8 mouse cellular contexts compared by ENCODE assay signal in genomic region chr6:88980112-88980511, GRCm38 (mm10).
DNase-seq lines count a peak whose midpoint lies in the region; ATAC-seq and TF ChIP-seq lines count a peak whose summit lies in the region.

No protein-coding gene starts in this region.

- H3K36me3 ChIP-seq in C2C12 (ENCODE audit: control insufficient read depth, insufficient read depth), result no peaks in the 10 kb centered on the region

- H3K27ac ChIP-seq in olfactory bulb, adult 2 months (ENCODE audit: insufficient read depth, low read depth, low read length), result no peak overlapping the region

- no peaks in the 10 kb centered on the region for H3K79me3 ChIP-seq in C2C12 (ENCODE audit: low read depth)

- H3K27me3 ChIP-seq in C2C12 (ENCODE audit: control insufficient read depth, insufficient read depth, insufficient read length), result no peaks in the 10 kb centered on the region

- peaks cover 3% of the 10 kb centered on the region for H3K4me1 ChIP-seq in lung, adult 2 months (ENCODE audit: control insufficient read depth, insufficient read depth, low read length)
- H3K4me1 ChIP-seq in olfactory bulb, adult 2 months (ENCODE audit: control insufficient read depth, insufficient read depth, low read length), result peaks cover 18% of the 10 kb centered on the region

- peak; percentile 19 for TF ChIP-seq CTCF in C2C12 (IDR thresholded peaks at IDR 0.05; ENCODE audit: control insufficient read depth, insufficient read depth, insufficient read length)
- peak; percentile 56 for TF ChIP-seq CTCF in lung, adult 2 months (IDR thresholded peaks at IDR 0.05; ENCODE audit: insufficient read depth, low read length)
- TF ChIP-seq CTCF in olfactory bulb, adult 2 months (IDR thresholded peaks at IDR 0.05; ENCODE audit: insufficient read depth, low read depth, low read length), result peak; percentile 59

- H3K79me2 ChIP-seq in C2C12 (ENCODE audit: control insufficient read depth, insufficient read depth), result no peaks in the 10 kb centered on the region

- TF ChIP-seq POLR2A in lung, adult 2 months (IDR thresholded peaks at IDR 0.05; ENCODE audit: borderline replicate concordance, extremely low read depth, low read depth, low read length), result no peak
- no peak for TF ChIP-seq POLR2A in olfactory bulb, adult 2 months (IDR thresholded peaks at IDR 0.05; ENCODE audit: insufficient read depth, low read depth, low read length)

- H3ac ChIP-seq in C2C12 (ENCODE audit: control insufficient read depth, insufficient read length, low read depth), result no peak overlapping the region

- 5% methylated on average over 8 of the region's 8 CpGs for WGBS in lung, adult 2 months
- 14% methylated on average over 8 of the region's 8 CpGs for WGBS in olfactory bulb, adult 2 months

- peak; percentile 91 for DNase-seq in Muller cell, postnatal 12 days (ENCODE audit: inconsistent ontology term)
- DNase-seq in kidney, adult 9 months, result peak; percentile 43
- DNase-seq in lung, adult 2 months, result peak; percentile 39

- peak; percentile 63 for ATAC-seq in common myeloid progenitor, adult 5-6 weeks (replicated peaks; ENCODE audit: low read depth, poor library complexity, severe bottlenecking)
- ATAC-seq in granulocyte monocyte progenitor cell, adult 5-6 weeks (replicated peaks; ENCODE audit: poor library complexity, severe bottlenecking), result 0 out of 2 replicates have a peak, but pooled peaks have one; percentile 33
- ATAC-seq in erythroblast, adult 5-6 weeks (replicated peaks; ENCODE audit: low FRiP score, poor library complexity, severe bottlenecking), result no peak

- no peak overlapping the region for H3K4me3 ChIP-seq in C2C12 (ENCODE audit: insufficient read depth, poor library complexity, severe bottlenecking)
- no peak overlapping the region for H3K4me3 ChIP-seq in lung, adult 2 months (replicated peaks; ENCODE audit: extremely low read depth, low read depth, low read length)
- no peak overlapping the region for H3K4me3 ChIP-seq in olfactory bulb, adult 2 months (ENCODE audit: insufficient read depth, low read depth, low read length)

TF ChIP-seq in C2C12, 6 proteins besides CTCF, POLR2A, EP300 and RAD21:
- TF ChIP-seq CEBPB (IDR thresholded peaks at IDR 0.05; ENCODE audit: low read depth) (no peak), MAX (IDR thresholded peaks at IDR 0.05) (no peak), FOSL1 (IDR thresholded peaks at IDR 0.05; ENCODE audit: insufficient read depth, low read length, poor library complexity, severe bottlenecking) (no peak), MYOG (IDR thresholded peaks at IDR 0.05; ENCODE audit: control insufficient read depth, extremely low read depth, insufficient read length) (no peak)

Comparison
In these comparisons a context has a peak if more than half of its experiments do, and no peak if none do; other contexts are left out.
1. DNase-seq: peak in every context shown above with its lines; median percentile 91 in Muller cell, postnatal 12 days; 43 in kidney, adult 9 months; 39 in lung, adult 2 months.